Mouse (Mus musculus) midbrain, embryonic 11.5 days (tissue): Measurements from ENCODE around the gene Layn. TPM values are rescaled to one million over a fixed set of nuclear protein-coding genes. Genes with fewer than 3 reads are reported as not detected.

Source experiments
- ATAC-seq: fragments of 200-750 bp; cut with Nextera tagmentation; 2 replicates; pipeline ENCODE4 v1.8.0; 2017; ENCODE audit warnings: moderate TSS enrichment, moderate library complexity; ENCODE audit not compliant: low FRiP score
- DNase-seq: peaks from one replicate; pipeline ENCODE4 v3.0.0; 2015; ENCODE audit warnings: low spot score; ENCODE audit errors: missing footprints
- H3K27ac ChIP-seq: fragments of 300-500 bp; sonication (generic); 2 replicates; pipeline ENCODE4 v1.5.1; 2014; ENCODE audit warnings: low read depth, low read length
- H3K27me3 ChIP-seq: fragments of 300-500 bp; sonication (generic); 2 replicates; pipeline ENCODE4 v1.6.1; 2014; ENCODE audit warnings: mild to moderate bottlenecking, low read length, moderate library complexity, mixed read lengths; ENCODE audit not compliant: control insufficient read depth, insufficient read depth
- H3K36me3 ChIP-seq: fragments of 300-500 bp; sonication (generic); 2 replicates; pipeline ENCODE4 v1.6.1; 2014; ENCODE audit warnings: mild to moderate bottlenecking, low read length, moderate library complexity, mixed read lengths; ENCODE audit not compliant: control insufficient read depth, insufficient read depth
- H3K4me1 ChIP-seq: fragments of 300-500 bp; sonication (generic); 2 replicates; pipeline ENCODE4 v1.6.1; 2014; ENCODE audit warnings: low read length; ENCODE audit not compliant: control insufficient read depth, insufficient read depth
- H3K4me2 ChIP-seq: fragments of 300-500 bp; sonication (generic); 2 replicates; pipeline ENCODE4 v1.6.1; 2014; ENCODE audit warnings: mild to moderate bottlenecking, moderate library complexity
- H3K4me3 ChIP-seq: fragments of 300-500 bp; sonication (generic); 2 replicates; pipeline ENCODE4 v1.5.1; 2014; ENCODE audit warnings: low read depth, low read length
- H3K9ac ChIP-seq: fragments of 300-500 bp; sonication (generic); 2 replicates; pipeline ENCODE4 v1.6.1; 2014; ENCODE audit warnings: low read length
- H3K9me3 ChIP-seq: fragments of 300-500 bp; sonication (generic); 2 replicates; pipeline ENCODE4 v1.6.1; 2016; ENCODE audit warnings: low read length; ENCODE audit not compliant: control insufficient read depth
- WGBS: fragments of 180-500 bp; shearing (Covaris S2); extraction: QIAGEN DNeasy Blood & Tissue Kit; methylation state at CpG from one replicate; pipeline ENCODE4 v1.1.7; 2014; 5-methylcytosine and 5-hydroxymethylcytosine counted together
- polyA plus RNA-seq: library from polyadenylated mRNA; unstranded; fragments of >200 nt; fragmentation: Nextera tagmentation; extraction: Ambion mirVana; gene quantifications from 2 replicates; pipeline ENCODE4 v1.2.1, GENCODE M21; 2014

The Layn gene
- polyA plus RNA-seq, 1 experiment from 2014 or later, result 1.6 TPM

DNA sequence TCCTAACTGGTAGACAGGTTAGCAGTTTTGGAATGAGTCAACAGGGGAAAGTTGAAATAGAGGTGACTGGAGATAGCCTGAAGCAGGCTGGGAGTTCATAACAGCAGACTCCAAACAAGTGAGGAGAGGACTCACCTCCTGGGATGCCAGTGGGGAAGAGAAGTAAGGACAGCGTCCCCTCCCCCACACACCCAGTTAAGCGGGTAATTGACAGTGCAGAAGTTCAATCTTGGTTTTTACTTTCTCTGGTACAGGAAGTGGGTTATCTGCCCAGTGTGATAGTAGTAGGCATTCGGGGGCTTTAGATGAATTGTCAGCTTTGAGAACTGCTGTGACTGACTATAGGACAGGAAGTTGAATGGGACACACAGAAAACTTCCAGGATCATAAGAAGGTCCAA lies 56.5 kb downstream of the Layn start:
- no peak overlapping the region for H3K27ac ChIP-seq
- WGBS, result 85% methylated on average over 3 of the region's 3 CpGs
- DNase-seq (peak; percentile 67), ATAC-seq (no peak)
- H3K4me3 ChIP-seq, result no peak overlapping the region
- no peak overlapping the region for H3K9ac ChIP-seq
- no peaks in the 10 kb centered on the region for H3K36me3 ChIP-seq
- no peaks in the 10 kb centered on the region for H3K27me3 ChIP-seq
- no peaks in the 10 kb centered on the region for H3K4me1 ChIP-seq
- no peaks in the 10 kb centered on the region for H3K9me3 ChIP-seq
- no peak overlapping the region for H3K4me2 ChIP-seq

DNA sequence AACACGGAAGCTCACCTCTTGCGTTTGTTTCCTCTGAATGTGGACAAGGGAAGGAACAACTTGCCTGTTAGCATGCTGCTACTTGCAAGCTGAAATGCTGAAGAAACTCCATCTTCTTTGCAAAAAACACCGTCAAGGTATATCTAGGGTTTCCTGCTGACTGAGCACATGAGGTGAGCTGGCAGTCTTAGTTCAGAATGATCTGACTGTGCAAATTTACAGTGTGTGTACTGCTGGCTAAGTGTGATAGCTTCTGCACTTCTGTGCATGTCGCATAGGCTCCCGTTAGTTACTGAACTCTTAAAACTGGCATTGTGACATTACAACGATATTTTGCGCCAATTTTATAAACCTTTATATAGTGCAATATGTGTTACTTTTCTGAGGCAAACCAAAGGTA lies 57.2 kb downstream of the Layn start:
- no peaks in the 10 kb centered on the region for H3K9me3 ChIP-seq
- WGBS, result 85% methylated on average over 7 of the region's 7 CpGs
- H3K27ac ChIP-seq, result no peak overlapping the region
- H3K9ac ChIP-seq, result no peak overlapping the region
- no peak for DNase-seq
- no peak overlapping the region for H3K4me3 ChIP-seq
- H3K4me1 ChIP-seq, result no peaks in the 10 kb centered on the region
- H3K4me2 ChIP-seq, result no peak overlapping the region
- no peaks in the 10 kb centered on the region for H3K36me3 ChIP-seq
- H3K27me3 ChIP-seq, result no peaks in the 10 kb centered on the region
- no peak for ATAC-seq

DNA sequence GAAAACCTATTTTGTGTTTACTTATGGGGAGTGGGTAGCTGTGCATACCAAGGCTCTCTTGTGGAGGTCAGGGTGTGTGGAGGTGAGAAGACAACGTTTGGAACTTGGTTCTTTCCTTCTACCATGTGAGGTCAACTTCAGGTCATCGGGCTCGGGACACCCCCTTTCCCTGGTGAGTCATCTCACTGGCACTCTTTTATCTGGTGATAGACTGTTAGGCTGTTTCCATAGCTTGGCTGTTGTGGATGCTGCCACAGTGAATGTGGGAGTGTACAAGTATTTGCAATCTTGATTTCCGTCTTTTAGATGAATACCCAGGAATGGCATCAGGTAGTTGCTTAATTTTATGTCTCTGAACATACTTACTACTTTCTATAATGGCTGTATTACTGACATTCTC lies 61.2 kb downstream of the Layn start:
- DNase-seq (peak; percentile 17), ATAC-seq (no peak)
- Histone ChIP-seq H3K4me2 (no peak overlapping the region), H3K4me1 (no peaks in the 10 kb centered on the region), H3K4me3 (no peak overlapping the region), H3K36me3 (no peaks in the 10 kb centered on the region), H3K27ac (no peak overlapping the region), H3K9ac (no peak overlapping the region), H3K27me3 (no peaks in the 10 kb centered on the region), H3K9me3 (no peaks in the 10 kb centered on the region)
- WGBS, result 61% methylated on average over 4 of the region's 4 CpGs

DNA sequence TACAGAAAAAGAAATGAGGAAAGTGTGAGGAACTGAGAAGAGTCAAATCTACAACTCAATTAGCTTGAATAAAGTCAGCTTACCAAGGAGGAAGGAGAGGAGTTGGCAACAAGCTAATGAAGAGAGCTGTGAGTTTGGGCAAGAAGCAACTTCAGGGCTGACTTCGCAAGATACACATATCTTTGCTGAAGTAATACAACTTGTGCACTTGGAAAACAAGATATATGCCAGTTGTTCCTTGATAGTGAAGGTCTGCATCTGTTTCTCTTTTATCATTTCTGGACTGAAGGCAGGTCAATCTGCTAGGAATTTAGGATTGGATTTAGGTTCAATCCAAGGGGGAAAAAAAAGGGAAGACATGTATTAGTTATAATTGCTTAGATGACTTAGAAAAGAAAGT lies 63.2 kb downstream of the Layn start:
- Histone ChIP-seq H3K9me3 (no peaks in the 10 kb centered on the region), H3K4me2 (no peak overlapping the region), H3K27me3 (no peaks in the 10 kb centered on the region; the same call in 1 of the 2 replicates), H3K27ac (no peak overlapping the region), H3K9ac (no peak overlapping the region), H3K4me3 (no peak overlapping the region), H3K36me3 (no peaks in the 10 kb centered on the region), H3K4me1 (no peaks in the 10 kb centered on the region; the same call in 1 of the 2 replicates)
- 79% methylated on average over 1 of the region's 1 CpGs for WGBS
- DNase-seq, result no peak
- no peak for ATAC-seq

DNA sequence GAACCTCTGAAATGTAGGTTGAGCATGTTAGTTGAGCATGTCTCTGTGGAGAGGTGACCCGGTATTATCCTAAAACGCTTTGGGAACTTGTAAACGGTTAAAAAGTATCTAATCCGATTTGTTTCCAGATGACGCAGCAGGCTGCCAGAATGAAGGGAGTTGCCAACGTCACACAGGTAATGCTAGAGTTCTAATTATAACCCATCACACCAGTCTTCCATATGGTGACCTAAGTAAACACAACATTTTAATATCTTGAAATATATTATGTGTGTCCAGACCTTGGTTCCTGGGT lies 67.3 kb downstream of the Layn start:
- Histone ChIP-seq H3K27me3 (no peaks in the 10 kb centered on the region; the same call in 1 of the 2 replicates), H3K4me1 (no peaks in the 10 kb centered on the region; the same call in 1 of the 2 replicates), H3K36me3 (no peaks in the 10 kb centered on the region), H3K9me3 (no peaks in the 10 kb centered on the region), H3K27ac (no peak overlapping the region), H3K4me3 (peak overlapping the region; percentile 5), H3K4me2 (peak overlapping the region; percentile 42), H3K9ac (peak overlapping the region; percentile 6; the same call in 1 of the 2 replicates)
- DNase-seq (no peak), ATAC-seq (no peak)
- 3% methylated on average over 6 of the region's 6 CpGs for WGBS

DNA sequence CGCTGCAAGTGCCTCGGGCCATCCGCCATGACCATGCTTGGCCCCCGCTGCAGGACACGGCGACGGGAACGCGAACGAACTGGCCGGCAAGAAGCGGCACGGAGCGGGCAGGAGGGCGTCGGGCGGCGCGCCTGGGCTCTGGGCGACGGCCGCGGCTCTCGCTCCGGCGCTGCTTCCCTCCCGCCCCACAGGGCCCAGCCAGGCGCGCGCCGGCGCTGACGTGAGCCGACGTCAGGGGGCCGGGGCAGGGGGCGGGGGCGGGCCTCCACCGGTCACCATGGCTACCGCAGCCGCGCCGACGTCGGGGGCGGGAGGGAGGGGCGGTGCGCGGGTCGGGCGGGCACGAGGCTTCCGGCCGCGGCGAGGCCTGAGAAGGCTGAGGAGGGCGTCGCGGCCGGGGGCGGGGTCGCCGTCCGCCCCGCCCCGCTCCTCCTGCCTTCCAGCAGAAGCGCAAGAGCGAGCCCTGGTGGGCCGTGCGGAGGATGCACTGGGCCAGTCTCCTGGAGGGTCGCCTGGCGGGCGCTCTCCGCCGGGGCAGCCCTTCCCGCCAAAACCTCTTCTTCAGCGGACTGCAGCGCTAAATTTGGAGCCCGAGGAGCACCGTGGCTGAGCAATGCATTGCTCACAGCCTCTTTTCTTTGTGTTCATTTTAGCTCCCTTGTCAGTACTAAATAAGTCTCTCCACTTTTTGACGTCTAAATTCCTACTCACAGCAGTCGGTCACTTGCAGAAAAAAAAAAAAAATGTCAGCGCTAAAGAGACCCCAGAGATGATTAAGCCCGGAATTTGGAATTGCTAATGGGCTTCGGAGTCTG lies 67.8 kb downstream of the Layn start, which contains the start of gene Sik2:
Gene Sik2 (minus strand): TSS at position 233 of the 815 bp plus-strand sequence.
- Histone ChIP-seq H3K4me1 (no peaks in the 10 kb centered on the region; the same call in 1 of the 2 replicates), H3K9me3 (no peaks in the 10 kb centered on the region), H3K9ac (peak within 1 kb of the TSS; percentile 86), H3K27me3 (no peaks in the 10 kb centered on the region; the same call in 1 of the 2 replicates), H3K36me3 (no peaks in the 10 kb centered on the region), H3K4me3 (peak within 1 kb of the TSS; percentile 73), H3K27ac (peak within 1 kb of the TSS; percentile 3; the same call in 1 of the 2 replicates), H3K4me2 (peak within 1 kb of the TSS; percentile 50)
- DNase-seq (peak; percentile 99), ATAC-seq (peak; percentile 97)
- WGBS, result under 1% methylated on average over 31 of the region's 85 CpGs

DNA sequence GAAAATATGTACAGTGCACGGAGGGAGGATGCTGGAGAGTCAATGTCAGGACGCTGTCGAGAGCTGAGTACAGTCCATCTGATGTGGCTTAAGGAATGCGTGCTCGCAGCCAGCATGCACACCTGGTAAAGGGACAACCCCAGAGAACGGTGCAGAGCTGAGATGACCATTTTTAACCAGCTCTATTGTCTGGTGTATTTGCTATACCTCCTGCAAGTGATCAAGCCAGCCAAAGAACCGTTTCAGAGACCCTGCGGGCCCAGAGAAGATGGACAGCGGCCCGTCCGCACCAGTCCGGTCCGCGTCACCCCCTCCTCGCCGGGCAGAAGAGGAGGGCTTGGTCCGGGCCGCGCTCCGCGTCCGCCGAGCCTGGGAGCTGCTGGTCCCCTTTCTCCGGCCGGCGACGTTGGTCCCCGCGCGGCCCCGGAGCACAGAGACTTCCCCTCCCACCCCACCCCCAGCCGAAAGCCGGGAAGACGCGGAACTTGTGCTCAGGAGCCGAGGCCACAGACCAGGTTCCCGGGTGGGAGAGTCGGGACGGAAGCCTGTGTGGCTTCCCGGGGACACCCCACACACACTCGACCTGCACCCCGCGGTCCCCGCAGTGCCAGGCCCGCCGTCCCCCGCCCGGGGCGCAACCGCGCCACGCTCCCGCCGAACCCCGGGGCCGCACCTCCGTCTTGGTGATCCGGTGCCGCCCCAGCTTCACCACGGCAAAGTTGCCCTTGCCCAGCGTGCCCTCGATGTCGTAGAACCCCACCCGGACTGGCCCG lies 68.6 kb downstream of the Layn start:
- no peaks in the 10 kb centered on the region for H3K36me3 ChIP-seq
- no peaks in the 10 kb centered on the region for H3K9me3 ChIP-seq
- H3K9ac ChIP-seq, result peak overlapping the region; percentile 86
- under 1% methylated on average over 64 of the region's 65 CpGs for WGBS
- peak overlapping the region; percentile 50 for H3K4me2 ChIP-seq
- H3K4me1 ChIP-seq, result no peaks in the 10 kb centered on the region; the same call in 1 of the 2 replicates
- peak overlapping the region; percentile 73 for H3K4me3 ChIP-seq
- H3K27me3 ChIP-seq, result no peaks in the 10 kb centered on the region; the same call in 1 of the 2 replicates
- DNase-seq, result peak; percentile 95
- peak overlapping the region; percentile 3; the same call in 1 of the 2 replicates for H3K27ac ChIP-seq
- ATAC-seq, result peak; percentile 15

DNA sequence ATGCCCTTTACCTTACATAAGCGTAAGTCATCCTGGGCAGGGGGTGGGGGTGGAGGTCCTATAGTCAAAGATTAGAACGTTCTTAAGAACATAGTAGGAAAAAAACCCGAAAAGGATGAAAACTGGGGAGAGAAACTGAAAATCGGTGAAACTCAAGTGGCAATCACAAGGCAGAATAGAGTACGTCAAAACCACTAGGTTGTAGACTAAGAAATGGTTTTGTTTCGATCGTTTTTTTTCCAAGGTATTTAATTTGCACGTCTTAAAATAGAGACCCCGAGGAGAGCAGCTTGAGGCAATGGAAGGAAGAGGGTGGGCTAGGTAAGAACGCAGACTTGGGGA lies 69.2 kb downstream of the Layn start:
- H3K4me2 ChIP-seq, result peak overlapping the region; percentile 50
- H3K4me3 ChIP-seq, result peak overlapping the region; percentile 73
- 14% methylated on average over 10 of the region's 10 CpGs for WGBS
- H3K27me3 ChIP-seq, result no peaks in the 10 kb centered on the region; the same call in 1 of the 2 replicates
- H3K36me3 ChIP-seq, result no peaks in the 10 kb centered on the region
- ATAC-seq (no peak), DNase-seq (no peak)
- H3K4me1 ChIP-seq, result no peaks in the 10 kb centered on the region; the same call in 1 of the 2 replicates
- peak overlapping the region; percentile 86 for H3K9ac ChIP-seq
- H3K9me3 ChIP-seq, result no peaks in the 10 kb centered on the region
- no peak overlapping the region for H3K27ac ChIP-seq

DNA sequence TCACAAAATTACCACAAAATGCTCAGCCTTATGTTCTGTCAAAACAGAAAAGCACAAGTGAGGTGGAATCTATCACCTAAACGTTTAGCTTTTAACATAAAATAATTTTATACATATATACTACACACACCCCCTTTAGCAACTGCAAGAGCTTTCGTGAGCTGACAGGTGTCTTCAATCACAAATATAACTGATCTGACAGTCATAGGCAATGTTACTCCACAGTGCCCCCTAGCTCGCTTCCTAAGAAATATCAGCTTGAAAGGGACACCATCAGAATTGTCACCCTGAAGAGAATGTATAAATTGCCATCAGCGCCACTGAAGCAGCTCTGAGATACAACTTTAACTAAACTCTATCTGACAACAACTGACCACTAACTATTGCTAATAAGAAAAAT lies 70.0 kb downstream of the Layn start:
- H3K27me3 ChIP-seq, result no peaks in the 10 kb centered on the region; the same call in 1 of the 2 replicates
- DNase-seq (peak; percentile 86), ATAC-seq (no peak)
- H3K9ac ChIP-seq, result no peak overlapping the region
- no peaks in the 10 kb centered on the region; the same call in 1 of the 2 replicates for H3K4me1 ChIP-seq
- no peaks in the 10 kb centered on the region for H3K9me3 ChIP-seq
- no peak overlapping the region for H3K4me2 ChIP-seq
- 5% methylated on average over 4 of the region's 4 CpGs for WGBS
- no peak overlapping the region for H3K27ac ChIP-seq
- H3K4me3 ChIP-seq, result no peak overlapping the region
- H3K36me3 ChIP-seq, result no peaks in the 10 kb centered on the region
